Mouse (Mus musculus) splenic B cell, adult 2 months (primary cell): Measurements from ENCODE around the gene Arhgap23.

Source experiments
- DNase-seq: peaks from one replicate; pipeline ENCODE4 v3.0.0-alpha.2; 2011; ENCODE audit warnings: low read depth, low spot score
- H3K27me3 ChIP-seq: 2 replicates; pipeline ENCODE4 v1.6.1; 2012; ENCODE audit warnings: mild to moderate bottlenecking, low read length, moderate library complexity, mixed read lengths; ENCODE audit not compliant: control insufficient read depth, poor library complexity, insufficient read depth, severe bottlenecking
- H3K36me3 ChIP-seq: 2 replicates; pipeline ENCODE4 v1.6.1; 2012; ENCODE audit warnings: mild to moderate bottlenecking, low read length, moderate library complexity, mixed read lengths; ENCODE audit not compliant: control insufficient read depth, poor library complexity, insufficient read depth, severe bottlenecking

The Arhgap23 gene

GRCm38 (mm10) chr11:97438868-97439267 lies 23.5 kb downstream of the Arhgap23 start:
- DNase-seq, result no peak
- H3K27me3 ChIP-seq, result no peaks in the 10 kb centered on the region
- H3K36me3 ChIP-seq, result no peaks in the 10 kb centered on the region

GRCm38 (mm10) chr11:97439935-97440334 lies 24.6 kb downstream of the Arhgap23 start:
- DNase-seq, result no peak
- H3K27me3 ChIP-seq, result no peaks in the 10 kb centered on the region
- H3K36me3 ChIP-seq, result no peaks in the 10 kb centered on the region

GRCm38 (mm10) chr11:97440441-97440881 lies 25.1 kb downstream of the Arhgap23 start:
- no peaks in the 10 kb centered on the region for H3K36me3 ChIP-seq
- DNase-seq, result no peak
- no peaks in the 10 kb centered on the region for H3K27me3 ChIP-seq

GRCm38 (mm10) chr11:97441036-97441657 lies 25.8 kb downstream of the Arhgap23 start:
- Histone ChIP-seq H3K36me3 (no peaks in the 10 kb centered on the region), H3K27me3 (no peaks in the 10 kb centered on the region)
- DNase-seq, result no peak

- H3K27me3 ChIP-seq, result no peaks in the 10 kb centered on the region
- no peaks in the 10 kb centered on the region for H3K36me3 ChIP-seq
- no peak for DNase-seq
Observed at GRCm38 (mm10) chr11:97441658-97442125, 26.4 kb downstream of the Arhgap23 start.

- H3K36me3 ChIP-seq, result no peaks in the 10 kb centered on the region
- DNase-seq, result no peak
- no peaks in the 10 kb centered on the region for H3K27me3 ChIP-seq
Observed at GRCm38 (mm10) chr11:97442891-97443675, 27.8 kb downstream of the Arhgap23 start.

- Histone ChIP-seq H3K27me3 (no peaks in the 10 kb centered on the region), H3K36me3 (no peaks in the 10 kb centered on the region)
- no peak for DNase-seq
Observed at GRCm38 (mm10) chr11:97445596-97445995, 30.3 kb downstream of the Arhgap23 start.

- Histone ChIP-seq H3K27me3 (no peaks in the 10 kb centered on the region), H3K36me3 (no peaks in the 10 kb centered on the region)
- no peak for DNase-seq
Observed at GRCm38 (mm10) chr11:97445999-97446511, 30.7 kb downstream of the Arhgap23 start.

- Histone ChIP-seq H3K27me3 (no peaks in the 10 kb centered on the region), H3K36me3 (no peaks in the 10 kb centered on the region)
- DNase-seq, result no peak
Observed at GRCm38 (mm10) chr11:97447979-97448378, 32.6 kb downstream of the Arhgap23 start.

- Histone ChIP-seq H3K27me3 (no peaks in the 10 kb centered on the region), H3K36me3 (no peaks in the 10 kb centered on the region)
- DNase-seq, result no peak
Observed at GRCm38 (mm10) chr11:97448611-97449394, 33.5 kb downstream of the Arhgap23 start.

GRCm38 (mm10) chr11:97449601-97450293 lies 34.4 kb downstream of the Arhgap23 start:
- Histone ChIP-seq H3K36me3 (no peaks in the 10 kb centered on the region), H3K27me3 (no peaks in the 10 kb centered on the region)
- DNase-seq, result no peak

GRCm38 (mm10) chr11:97450305-97450922 lies 35.1 kb downstream of the Arhgap23 start:
- H3K36me3 ChIP-seq, result no peaks in the 10 kb centered on the region

GRCm38 (mm10) chr11:97451625-97452024 lies 36.3 kb downstream of the Arhgap23 start:
- H3K36me3 ChIP-seq, result no peaks in the 10 kb centered on the region
- no peak for DNase-seq

More at GRCm38 (mm10) chr11:97450305-97450922, 35.1 kb downstream of the Arhgap23 start:
- no peaks in the 10 kb centered on the region for H3K27me3 ChIP-seq
- no peak for DNase-seq

GRCm38 (mm10) chr11:97457120-97457519 lies 41.8 kb downstream of the Arhgap23 start:
- no peaks in the 10 kb centered on the region for H3K27me3 ChIP-seq
- no peak for DNase-seq

More at GRCm38 (mm10) chr11:97451625-97452024, 36.3 kb downstream of the Arhgap23 start:
- no peaks in the 10 kb centered on the region for H3K27me3 ChIP-seq

More at GRCm38 (mm10) chr11:97457120-97457519, 41.8 kb downstream of the Arhgap23 start:
- no peaks in the 10 kb centered on the region for H3K36me3 ChIP-seq
